Mouse (Mus musculus) liver, embryonic 12.5 days (tissue): ENCODE data around the gene Bag5. TPM values are rescaled to one million over a fixed set of nuclear protein-coding genes. Genes with fewer than 3 reads are reported as not detected.

Source experiments
- ATAC-seq: fragments of 200-750 bp; cut with Nextera tagmentation; 2 replicates; pipeline ENCODE4 v1.8.0; 2017; ENCODE audit warnings: moderate number of reproducible peaks, mild to moderate bottlenecking, moderate library complexity
- H3K27ac ChIP-seq: fragments of 300-500 bp; sonication (generic); 2 replicates; pipeline ENCODE4 v1.5.1; 2016; ENCODE audit warnings: mild to moderate bottlenecking
- H3K27me3 ChIP-seq: fragments of 300-500 bp; sonication (generic); replicated peaks from 2 replicates; pipeline ENCODE4 v1.6.1; 2016; ENCODE audit warnings: mild to moderate bottlenecking, moderate library complexity
- H3K36me3 ChIP-seq: fragments of 300-500 bp; sonication (generic); 2 replicates; pipeline ENCODE4 v1.6.1; 2016; ENCODE audit warnings: mild to moderate bottlenecking, moderate library complexity
- H3K4me1 ChIP-seq: fragments of 300-500 bp; sonication (generic); 2 replicates; pipeline ENCODE4 v1.6.1; 2016
- H3K4me2 ChIP-seq: fragments of 300-500 bp; sonication (generic); 2 replicates; pipeline ENCODE4 v1.6.1; 2016; ENCODE audit warnings: mild to moderate bottlenecking, moderate library complexity
- H3K4me3 ChIP-seq: fragments of 300-500 bp; sonication (generic); 2 replicates; pipeline ENCODE4 v1.5.1; 2016; ENCODE audit warnings: mild to moderate bottlenecking, moderate library complexity
- H3K9ac ChIP-seq: fragments of 300-500 bp; sonication (generic); 2 replicates; pipeline ENCODE4 v1.6.1; 2016; ENCODE audit warnings: mild to moderate bottlenecking, moderate library complexity
- H3K9me3 ChIP-seq: fragments of 300-500 bp; sonication (generic); replicated peaks from 2 replicates; pipeline ENCODE4 v1.6.1; 2016; ENCODE audit warnings: mild to moderate bottlenecking, moderate library complexity
- WGBS: fragments of 180-500 bp; shearing (Covaris S2); methylation state at CpG from one replicate; pipeline ENCODE4 v1.1.7; 2016; ENCODE audit not compliant: insufficient replicate concordance; 5-methylcytosine and 5-hydroxymethylcytosine counted together
- polyA plus RNA-seq: library from polyadenylated mRNA; unstranded; fragments of >200 nt; fragmentation: Nextera tagmentation; extraction: Ambion mirVana; gene quantifications from 2 replicates; pipeline ENCODE4 v1.2.1, GENCODE M21; 2016

Bag5 gene
- 28.4 and 28.5 TPM in 2 replicates for polyA plus RNA-seq

GRCm38 (mm10) chr12:111713004-111713651 is at the start of gene Bag5, which contains the start of gene Apopt1:
Bag5 (minus strand) TSS chr12:111713257.
Apopt1 (plus strand) TSS chr12:111713261.
- Histone ChIP-seq H3K4me2 (peak within 1 kb of the TSS; percentile 96), H3K4me1 (peaks cover 42% of the 10 kb centered on the region), H3K4me3 (peak within 1 kb of the TSS; percentile 97), H3K9me3 (no peaks in the 10 kb centered on the region; the same call in 1 of the 2 replicates), H3K36me3 (peaks cover 45% of the 10 kb centered on the region), H3K27ac (peak within 1 kb of the TSS; percentile 81), H3K9ac (peak within 1 kb of the TSS; percentile 97), H3K27me3 (no peaks in the 10 kb centered on the region)
- peak; percentile 82 for ATAC-seq
- WGBS = 0% methylated on average over 75 of the region's 86 CpGs

GRCm38 (mm10) chr12:111760306-111760908 is 47.4 kb upstream of the Bag5 start:
- ATAC-seq = no peak
- peak overlapping the region; percentile 7; the same call in 1 of the 2 replicates for H3K4me3 ChIP-seq
- H3K4me1 ChIP-seq = peaks cover 58% of the 10 kb centered on the region
- no peaks in the 10 kb centered on the region for H3K9me3 ChIP-seq
- no peak overlapping the region for H3K27ac ChIP-seq
- peaks cover 19% of the 10 kb centered on the region for H3K27me3 ChIP-seq
- WGBS = 76% methylated on average over 7 of the region's 7 CpGs
- peak overlapping the region; percentile 99 for H3K4me2 ChIP-seq
- 0 out of 2 replicates have a peak overlapping the region, but pooled peaks have one; percentile 88 for H3K9ac ChIP-seq
- peaks cover 20% of the 10 kb centered on the region for H3K36me3 ChIP-seq

- Histone ChIP-seq H3K27me3 (peaks cover 19% of the 10 kb centered on the region), H3K4me3 (peak overlapping the region; percentile 91), H3K4me2 (peak overlapping the region; percentile 99), H3K9ac (peak overlapping the region; percentile 88), H3K4me1 (peaks cover 67% of the 10 kb centered on the region), H3K27ac (peak overlapping the region; percentile 86), H3K9me3 (no peaks in the 10 kb centered on the region), H3K36me3 (peaks cover 20% of the 10 kb centered on the region)
- ATAC-seq = peak; percentile 57
- WGBS = 5% methylated on average over 35 of the region's 35 CpGs
These were observed 46.4 kb upstream of the Bag5 start for GRCm38 (mm10) chr12:111759176-111760061.

- H3K27ac ChIP-seq = peak within 1 kb of the TSS; percentile 86
- no peaks in the 10 kb centered on the region for H3K9me3 ChIP-seq
- peaks cover 15% of the 10 kb centered on the region for H3K36me3 ChIP-seq
- H3K4me2 ChIP-seq = peak within 1 kb of the TSS; percentile 99
- ATAC-seq = peak; percentile 76
- WGBS = under 1% methylated on average over 67 of the region's 85 CpGs
- H3K9ac ChIP-seq = peak within 1 kb of the TSS; percentile 88
- H3K4me3 ChIP-seq = peak within 1 kb of the TSS; percentile 91
- peaks cover 68% of the 10 kb centered on the region for H3K4me1 ChIP-seq
- peaks cover 19% of the 10 kb centered on the region for H3K27me3 ChIP-seq
These were observed 45.5 kb upstream of the Bag5 start, which contains the start of gene Klc1 for GRCm38 (mm10) chr12:111758381-111759175. Klc1 (plus strand) TSS chr12:111758849.

- whole genome bisulfite sequencing = 52% methylated on average over 10 of the region's 10 CpGs
- Histone ChIP-seq H3K4me3 (peak overlapping the region; percentile 91), H3K4me2 (peak overlapping the region; percentile 99), H3K9ac (peak overlapping the region; percentile 88), H3K27me3 (peaks cover 19% of the 10 kb centered on the region), H3K9me3 (no peaks in the 10 kb centered on the region), H3K36me3 (peaks cover 7% of the 10 kb centered on the region), H3K4me1 (peaks cover 59% of the 10 kb centered on the region), H3K27ac (peak overlapping the region; percentile 86)
- ATAC-seq = no peak
These were observed 44.7 kb upstream of the Bag5 start for GRCm38 (mm10) chr12:111757561-111758325.

- Histone ChIP-seq H3K27me3 (peaks cover 19% of the 10 kb centered on the region), H3K4me3 (no peak overlapping the region), H3K4me2 (no peak overlapping the region), H3K9me3 (no peaks in the 10 kb centered on the region), H3K9ac (no peak overlapping the region), H3K27ac (no peak overlapping the region), H3K36me3 (no peaks in the 10 kb centered on the region), H3K4me1 (peaks cover 49% of the 10 kb centered on the region)
- no peak for ATAC-seq
- 53% methylated on average over 5 of the region's 5 CpGs for WGBS
These were observed 43.6 kb upstream of the Bag5 start for GRCm38 (mm10) chr12:111756698-111757082.

- Histone ChIP-seq H3K9ac (no peak overlapping the region), H3K36me3 (no peaks in the 10 kb centered on the region), H3K9me3 (no peaks in the 10 kb centered on the region), H3K27ac (no peak overlapping the region), H3K4me3 (no peak overlapping the region), H3K4me2 (no peak overlapping the region), H3K4me1 (peaks cover 46% of the 10 kb centered on the region), H3K27me3 (peaks cover 19% of the 10 kb centered on the region)
- 30% methylated on average over 4 of the region's 4 CpGs for WGBS
- ATAC-seq = no peak
These were observed 43.1 kb upstream of the Bag5 start for GRCm38 (mm10) chr12:111756082-111756697.

GRCm38 (mm10) chr12:111755231-111755630 is 42.2 kb upstream of the Bag5 start:
- Histone ChIP-seq H3K4me3 (no peak overlapping the region), H3K4me2 (no peak overlapping the region), H3K27me3 (peaks cover 19% of the 10 kb centered on the region), H3K36me3 (no peaks in the 10 kb centered on the region), H3K4me1 (peaks cover 36% of the 10 kb centered on the region), H3K9me3 (no peaks in the 10 kb centered on the region), H3K9ac (no peak overlapping the region), H3K27ac (no peak overlapping the region)
- ATAC-seq = no peak
- WGBS = 31% methylated on average over 2 of the region's 2 CpGs

- Histone ChIP-seq H3K4me2 (no peak overlapping the region), H3K9me3 (no peaks in the 10 kb centered on the region), H3K36me3 (no peaks in the 10 kb centered on the region), H3K4me1 (peaks cover 31% of the 10 kb centered on the region), H3K9ac (no peak overlapping the region), H3K4me3 (no peak overlapping the region), H3K27ac (no peak overlapping the region), H3K27me3 (peaks cover 19% of the 10 kb centered on the region)
- ATAC-seq = no peak
These were observed 41.7 kb upstream of the Bag5 start for GRCm38 (mm10) chr12:111754710-111755109.

- Histone ChIP-seq H3K4me1 (peaks cover 23% of the 10 kb centered on the region), H3K9me3 (no peaks in the 10 kb centered on the region), H3K36me3 (no peaks in the 10 kb centered on the region), H3K27ac (no peak overlapping the region), H3K4me3 (no peak overlapping the region), H3K27me3 (peaks cover 19% of the 10 kb centered on the region), H3K4me2 (no peak overlapping the region), H3K9ac (no peak overlapping the region)
- no peak for ATAC-seq
- 61% methylated on average over 9 of the region's 9 CpGs for whole genome bisulfite sequencing
These were observed 40.3 kb upstream of the Bag5 start for GRCm38 (mm10) chr12:111753347-111753746.
